Mouse (Mus musculus) large intestine, adult 2 months (tissue): ENCODE measurements around the gene Bves. TPM values are rescaled to one million over a fixed set of nuclear protein-coding genes. Genes with fewer than 3 reads are reported as not detected.
"Not testable (repeated sequence)": the region's sequence is repeated elsewhere in the genome, so short reads cannot be mapped to it uniquely, and the experiment has no call there.

Source experiments
- DNase-seq: peaks from one replicate; pipeline ENCODE4 v3.0.0-alpha.2; 2012; ENCODE audit warnings: low read depth, low spot score
- WGBS: fragments of 180-500 bp; shearing (Covaris S2); methylation state at CpG from one replicate; pipeline ENCODE4 v1.1.7; 2018; 5-methylcytosine and 5-hydroxymethylcytosine counted together
- polyA plus RNA-seq: library from polyadenylated mRNA; depleted of rRNA; stranded (reverse); fragments of >200 nt; gene quantifications from 2 replicates; pipeline ENCODE4 v1.2.3, GENCODE M21; 2012; rRNA removed

The Bves gene
- polyA plus RNA-seq: 1.8 and 2.7 TPM in 2 replicates

GRCm38 (mm10) chr10:45335434-45336422, at the start of gene Bves:
Bves (plus strand) TSS chr10:45335772.
- DNase-seq: no peak

GRCm38 (mm10) chr10:45288351-45288750, 47.2 kb upstream of the Bves start:
- DNase-seq: no peak
- WGBS: 44% methylated on average over 7 of the region's 7 CpGs

More at GRCm38 (mm10) chr10:45335434-45336422, at the start of gene Bves:
- WGBS: 1% methylated on average over 115 of the region's 116 CpGs

GRCm38 (mm10) chr10:45289218-45290105, 46.1 kb upstream of the Bves start:
- WGBS: 3% methylated on average over 71 of the region's 71 CpGs
- no peak for DNase-seq

GRCm38 (mm10) chr10:45290618-45291017, 45.0 kb upstream of the Bves start:
- DNase-seq: no peak
- WGBS: 69% methylated on average over 5 of the region's 5 CpGs

- DNase-seq: not testable (repeated sequence)
- WGBS: 53% methylated on average over 4 of the region's 4 CpGs
Measured at GRCm38 (mm10) chr10:45292159-45292558, 43.4 kb upstream of the Bves start.

GRCm38 (mm10) chr10:45295093-45295492, 40.5 kb upstream of the Bves start:
- WGBS: 68% methylated on average over 5 of the region's 5 CpGs
- no peak for DNase-seq

- DNase-seq: no peak
- whole genome bisulfite sequencing: 75% methylated on average over 6 of the region's 6 CpGs
Measured at GRCm38 (mm10) chr10:45298503-45298902, 37.1 kb upstream of the Bves start.

- WGBS: 83% methylated on average over 4 of the region's 4 CpGs
- DNase-seq: no peak
Measured at GRCm38 (mm10) chr10:45299509-45299908, 36.1 kb upstream of the Bves start.

GRCm38 (mm10) chr10:45303315-45304036, 32.1 kb upstream of the Bves start:
- no peak for DNase-seq
- WGBS: 26% methylated on average over 14 of the region's 14 CpGs

GRCm38 (mm10) chr10:45305173-45305572, 30.4 kb upstream of the Bves start:
- 82% methylated on average over 5 of the region's 5 CpGs for WGBS
- no peak for DNase-seq

GRCm38 (mm10) chr10:45311129-45311528, 24.4 kb upstream of the Bves start:
- no peak for DNase-seq
- 83% methylated on average over 5 of the region's 5 CpGs for WGBS

- 65% methylated on average over 7 of the region's 7 CpGs for WGBS
- no peak for DNase-seq
Measured at GRCm38 (mm10) chr10:45311624-45312023, 23.9 kb upstream of the Bves start.

- 78% methylated on average over 16 of the region's 16 CpGs for WGBS
- no peak for DNase-seq
Measured at GRCm38 (mm10) chr10:45314865-45315264, 20.7 kb upstream of the Bves start.

- 83% methylated on average over 5 of the region's 5 CpGs for WGBS
- no peak for DNase-seq
Measured at GRCm38 (mm10) chr10:45318922-45319321, 16.6 kb upstream of the Bves start.

GRCm38 (mm10) chr10:45320296-45320695, 15.3 kb upstream of the Bves start:
- no peak for DNase-seq
- WGBS: 84% methylated on average over 3 of the region's 3 CpGs

- 33% methylated on average over 1 of the region's 1 CpGs for WGBS
- DNase-seq: no peak
Measured at GRCm38 (mm10) chr10:45324159-45324558, 11.4 kb upstream of the Bves start.

- 71% methylated on average over 7 of the region's 7 CpGs for WGBS
- DNase-seq: no peak
Measured at GRCm38 (mm10) chr10:45328196-45329000, 7.2 kb upstream of the Bves start.

GRCm38 (mm10) chr10:45334925-45335324, 647 bp upstream of the Bves start:
- DNase-seq: no peak
- WGBS: 30% methylated on average over 7 of the region's 7 CpGs

- no peak for DNase-seq
- WGBS: 72% methylated on average over 7 of the region's 7 CpGs
Measured at GRCm38 (mm10) chr10:45339106-45339505, 3.5 kb downstream of the Bves start.
